Mouse (Mus musculus) cerebellum, adult 2 months (tissue): ENCODE data around the gene Ptpa.

Experiments
- CTCF ChIP-seq: fragments of 200-500 bp; IDR thresholded peaks from 2 replicates; pipeline ENCODE4 v1.5.1; 2011; ENCODE audit warnings: low read depth, mild to moderate bottlenecking, control low read depth, low read length, moderate library complexity, borderline replicate concordance; ENCODE audit not compliant: insufficient read depth
- POLR2A ChIP-seq: fragments of 200-500 bp; IDR thresholded peaks from 2 replicates; pipeline ENCODE4 v1.6.1; 2011; ENCODE audit warnings: low read length, control low read depth, borderline replicate concordance; ENCODE audit not compliant: insufficient read depth

- TF ChIP-seq CTCF = no peak
- TF ChIP-seq POLR2A = no peak
These were observed 38.7 kb downstream of the Ptpa start for GRCm38 (mm10) chr2:30454587-30454986.
